Mouse (Mus musculus) intestine, postnatal 0 days (tissue): Measurements from ENCODE around the gene Fbxw5. TPM values are rescaled to one million over a fixed set of nuclear protein-coding genes. Genes with fewer than 3 reads are reported as not detected.

ENCODE experiments used
- ATAC-seq: fragments of 200-750 bp; cut with Nextera tagmentation; 2 replicates; pipeline ENCODE4 v1.8.0; 2017; ENCODE audit warnings: mild to moderate bottlenecking, moderate TSS enrichment, moderate library complexity
- H3K27ac ChIP-seq: fragments of 300-500 bp; sonication (generic); 2 replicates; pipeline ENCODE4 v1.5.1; 2014; ENCODE audit warnings: mild to moderate bottlenecking, low read depth, low read length, moderate library complexity
- H3K27me3 ChIP-seq: fragments of 300-500 bp; sonication (generic); replicated peaks from 2 replicates; pipeline ENCODE4 v1.6.1; 2014; ENCODE audit warnings: low read length, mixed read lengths; ENCODE audit not compliant: control insufficient read depth, insufficient read depth
- H3K36me3 ChIP-seq: fragments of 300-500 bp; sonication (generic); 2 replicates; pipeline ENCODE4 v1.6.1; 2014; ENCODE audit warnings: mild to moderate bottlenecking, moderate library complexity; ENCODE audit not compliant: control insufficient read depth, insufficient read depth
- H3K4me1 ChIP-seq: fragments of 300-500 bp; sonication (generic); replicated peaks from 2 replicates; pipeline ENCODE4 v1.6.1; 2014; ENCODE audit warnings: antibody characterized with exemption, low read length, mixed read lengths; ENCODE audit not compliant: control insufficient read depth, insufficient read depth
- H3K4me2 ChIP-seq: fragments of 300-500 bp; sonication (generic); replicated peaks from 2 replicates; pipeline ENCODE4 v1.6.1; 2014; ENCODE audit warnings: low read depth, mild to moderate bottlenecking, moderate library complexity
- H3K4me3 ChIP-seq: fragments of 300-500 bp; sonication (generic); 2 replicates; pipeline ENCODE4 v1.5.1; 2014; ENCODE audit warnings: low read depth, low read length
- H3K9ac ChIP-seq: fragments of 300-500 bp; sonication (generic); 2 replicates; pipeline ENCODE4 v1.6.1; 2014; ENCODE audit warnings: mild to moderate bottlenecking, low read depth, low read length
- H3K9me3 ChIP-seq: fragments of 300-500 bp; sonication (generic); 2 replicates; pipeline ENCODE4 v1.6.1; 2016; ENCODE audit warnings: mixed run types; ENCODE audit not compliant: control insufficient read depth
- CTCF ChIP-seq: sonication (generic); IDR thresholded peaks from 2 replicates; pipeline ENCODE4 v1.5.1; 2016; ENCODE audit warnings: low read depth, mild to moderate bottlenecking, control low read depth, antibody characterized with exemption, moderate library complexity
- WGBS: fragments of 180-500 bp; shearing (Covaris S2); extraction: QIAGEN DNeasy Blood & Tissue Kit; methylation state at CpG from one replicate; pipeline ENCODE4 v1.1.7; 2014; 5-methylcytosine and 5-hydroxymethylcytosine counted together
- polyA plus RNA-seq: library from polyadenylated mRNA; unstranded; fragments of >200 nt; fragmentation: Nextera tagmentation; extraction: Ambion mirVana; gene quantifications from 2 replicates; pipeline ENCODE4 v1.2.1, GENCODE M21; 2015

Gene Fbxw5
- polyA plus RNA-seq, 1 experiment from 2014 or later: 38.5 TPM

GRCm38 (mm10) chr2:25534178-25534865 is 33.8 kb downstream of the Fbxw5 start:
- Histone ChIP-seq H3K4me3 (no peak overlapping the region), H3K36me3 (peaks cover 69% of the 10 kb centered on the region), H3K9ac (no peak overlapping the region), H3K4me2 (no peak overlapping the region), H3K27me3 (no peaks in the 10 kb centered on the region), H3K9me3 (no peaks in the 10 kb centered on the region), H3K27ac (no peak overlapping the region), H3K4me1 (no peaks in the 10 kb centered on the region)
- no peak for TF ChIP-seq CTCF
- ATAC-seq: no peak
- WGBS: 73% methylated on average over 3 of the region's 3 CpGs

- Histone ChIP-seq H3K36me3 (peaks cover 64% of the 10 kb centered on the region), H3K27me3 (no peaks in the 10 kb centered on the region), H3K4me2 (no peak overlapping the region), H3K4me3 (no peak overlapping the region), H3K27ac (no peak overlapping the region), H3K9ac (no peak overlapping the region), H3K9me3 (no peaks in the 10 kb centered on the region), H3K4me1 (no peaks in the 10 kb centered on the region)
- 90% methylated on average over 2 of the region's 2 CpGs for WGBS
- ATAC-seq: no peak
- TF ChIP-seq CTCF: no peak
Observed at GRCm38 (mm10) chr2:25534866-25535182, 34.3 kb downstream of the Fbxw5 start.

GRCm38 (mm10) chr2:25536531-25536930 is 36.0 kb downstream of the Fbxw5 start:
- no peaks in the 10 kb centered on the region for H3K27me3 ChIP-seq
- H3K4me3 ChIP-seq: no peak overlapping the region
- H3K4me2 ChIP-seq: no peak overlapping the region
- no peak overlapping the region for H3K27ac ChIP-seq
- no peak overlapping the region for H3K9ac ChIP-seq
- no peak for TF ChIP-seq CTCF
- H3K36me3 ChIP-seq: peaks cover 50% of the 10 kb centered on the region
- no peak for ATAC-seq
- 88% methylated on average over 8 of the region's 8 CpGs for WGBS
- H3K4me1 ChIP-seq: no peaks in the 10 kb centered on the region
- no peaks in the 10 kb centered on the region for H3K9me3 ChIP-seq

GRCm38 (mm10) chr2:25540541-25540948 is 40.0 kb downstream of the Fbxw5 start:
- Histone ChIP-seq H3K27me3 (no peaks in the 10 kb centered on the region), H3K9ac (no peak overlapping the region), H3K27ac (no peak overlapping the region), H3K4me1 (no peaks in the 10 kb centered on the region), H3K36me3 (peaks cover 29% of the 10 kb centered on the region), H3K4me2 (no peak overlapping the region), H3K4me3 (no peak overlapping the region), H3K9me3 (no peaks in the 10 kb centered on the region)
- WGBS: 84% methylated on average over 4 of the region's 4 CpGs
- TF ChIP-seq CTCF: no peak
- ATAC-seq: no peak

GRCm38 (mm10) chr2:25541644-25542367 is 41.3 kb downstream of the Fbxw5 start:
- no peak overlapping the region for H3K9ac ChIP-seq
- WGBS: 69% methylated on average over 10 of the region's 10 CpGs
- no peak for ATAC-seq

GRCm38 (mm10) chr2:25545996-25546810 is 45.7 kb downstream of the Fbxw5 start:
- H3K9ac ChIP-seq: peak overlapping the region; percentile 82
- 5% methylated on average over 29 of the region's 43 CpGs for WGBS
- peak overlapping the region; percentile 68 for H3K4me2 ChIP-seq
- H3K36me3 ChIP-seq: no peaks in the 10 kb centered on the region
- H3K27me3 ChIP-seq: no peaks in the 10 kb centered on the region
- H3K4me3 ChIP-seq: peak overlapping the region; percentile 65
- no peaks in the 10 kb centered on the region for H3K4me1 ChIP-seq
- no peaks in the 10 kb centered on the region for H3K9me3 ChIP-seq
- H3K27ac ChIP-seq: peak overlapping the region; percentile 74
- 0 out of 2 replicates have a peak, but pooled peaks have one; percentile 16 for TF ChIP-seq CTCF
- peak; percentile 65 for ATAC-seq

More at GRCm38 (mm10) chr2:25541644-25542367, 41.3 kb downstream of the Fbxw5 start:
- H3K27ac ChIP-seq: no peak overlapping the region
- peaks cover 16% of the 10 kb centered on the region for H3K36me3 ChIP-seq
- H3K4me1 ChIP-seq: no peaks in the 10 kb centered on the region
- H3K4me2 ChIP-seq: no peak overlapping the region
- no peak overlapping the region for H3K4me3 ChIP-seq
- no peaks in the 10 kb centered on the region for H3K9me3 ChIP-seq
- TF ChIP-seq CTCF: no peak
- H3K27me3 ChIP-seq: no peaks in the 10 kb centered on the region
